Mouse (Mus musculus) CH12.LX (cell line): ENCODE measurements at regions not wholly inside any gene's neighbourhood (a gene's known extent, or its start where the extent isn't known, plus 50 kb on each side); places are given as distances from the start of the nearest gene placed in this dataset.
A peak's percentile ranks its signal among the peaks of the same experiment; 100 is the strongest.

Experiments
- DNase-seq: peaks from one replicate; pipeline ENCODE4 v3.0.0-alpha.2; 2013; ENCODE audit errors: extremely low read depth
- H3K27ac ChIP-seq: 2 replicates; pipeline ENCODE4 v1.5.1; 2012; ENCODE audit warnings: low read depth, mild to moderate bottlenecking, control low read depth, moderate library complexity; ENCODE audit not compliant: insufficient read depth
- H3K27me3 ChIP-seq: replicated peaks from 2 replicates; pipeline ENCODE3; 2012; ENCODE audit warnings: inconsistent platforms
- H3K36me3 ChIP-seq, 2 experiments: replicated peaks in 1 of 2; 2 replicates each; pipeline versions ENCODE3 to v1.6.1; 2012; ENCODE audit warnings: inconsistent platforms in 1 of 2, low read length in 1 of 2, mild to moderate bottlenecking in 1 of 2, mixed read lengths in 1 of 2, moderate library complexity in 1 of 2; ENCODE audit not compliant: control insufficient read depth in 1 of 2, insufficient read depth in 1 of 2
- H3K4me1 ChIP-seq, 2 experiments: 2 replicates each; pipeline ENCODE4 v1.6.1; 2012; ENCODE audit warnings: inconsistent platforms in 1 of 2, moderate library complexity in 1 of 2; ENCODE audit not compliant: insufficient read depth in 2 of 2, control insufficient read depth in 1 of 2
- H3K4me2 ChIP-seq: 2 replicates; pipeline ENCODE4 v1.6.1; 2012; ENCODE audit warnings: low read depth, mild to moderate bottlenecking, control low read depth; ENCODE audit not compliant: poor library complexity, insufficient read depth, severe bottlenecking
- H3K4me3 ChIP-seq, 3 experiments: fragments of 150-350 bp in 1 of 3; sonication (generic) in 1 of 3; replicated peaks in 1 of 3; 2 replicates each; pipeline versions ENCODE3 to v1.5.1; 2011 to 2012; ENCODE audit warnings: low read depth in 2 of 3, low read length in 2 of 3, mild to moderate bottlenecking in 2 of 3, moderate library complexity in 2 of 3, control low read depth in 1 of 3, improper control_type of control experiment in 1 of 3, inconsistent platforms in 1 of 3, mixed read lengths in 1 of 3; ENCODE audit not compliant: poor library complexity in 1 of 3
- H3K79me2 ChIP-seq: replicated peaks from 2 replicates; pipeline ENCODE4 v1.6.1; 2012; ENCODE audit warnings: mild to moderate bottlenecking, moderate library complexity; ENCODE audit not compliant: control insufficient read depth, poor library complexity, insufficient read depth, severe bottlenecking; ENCODE audit errors: extremely low read depth
- H3K9ac ChIP-seq: 2 replicates; pipeline ENCODE4 v1.6.1; 2012; ENCODE audit warnings: low read depth, mild to moderate bottlenecking, control low read depth, moderate library complexity; ENCODE audit not compliant: insufficient read depth
- H3K9me3 ChIP-seq: replicated peaks from 2 replicates; pipeline ENCODE3; 2012; ENCODE audit warnings: low read length, inconsistent platforms, mixed read lengths
- BHLHE40 ChIP-seq: IDR thresholded peaks from 2 replicates; pipeline ENCODE4 v1.6.1; 2011; ENCODE audit warnings: mild to moderate bottlenecking, low read depth, low read length, improper control_type of control experiment
- CHD1 ChIP-seq: IDR thresholded peaks from 2 replicates; pipeline ENCODE4 v1.6.1; 2012; ENCODE audit warnings: low read depth, low read length, improper control_type of control experiment, inconsistent platforms
- CTCF ChIP-seq, 2 experiments: IDR thresholded peaks in 1 of 2; conservative IDR thresholded peaks in 1 of 2; 2 replicates each; pipeline ENCODE4 v1.5.1; 2011 to 2012; ENCODE audit warnings: low read depth in 2 of 2, low read length in 2 of 2, improper control_type of control experiment in 1 of 2, inconsistent platforms in 1 of 2, mild to moderate bottlenecking in 1 of 2, moderate library complexity in 1 of 2
- E2F4 ChIP-seq: IDR thresholded peaks from 2 replicates; pipeline ENCODE4 v1.6.1; 2011; ENCODE audit warnings: low read depth, low read length, improper control_type of control experiment; ENCODE audit not compliant: insufficient replicate concordance
- ELF1 ChIP-seq: IDR thresholded peaks from 2 replicates; pipeline ENCODE4 v1.6.1; 2014; ENCODE audit warnings: low read depth, mild to moderate bottlenecking, inconsistent platforms, low read length, improper control_type of control experiment
- EP300 ChIP-seq: IDR thresholded peaks from 2 replicates; pipeline ENCODE4 v1.6.1; 2011; ENCODE audit warnings: low read length, improper control_type of control experiment
- ETS1 ChIP-seq: conservative IDR thresholded peaks from 2 replicates; pipeline ENCODE4 v1.6.1; 2012; ENCODE audit warnings: low read depth, mild to moderate bottlenecking, inconsistent platforms, low read length, improper control_type of control experiment, moderate library complexity
- HCFC1 ChIP-seq: IDR thresholded peaks from 2 replicates; pipeline ENCODE4 v1.6.1; 2012; ENCODE audit warnings: low read depth, mild to moderate bottlenecking, inconsistent platforms, low read length, improper control_type of control experiment
- IRF4 ChIP-seq: IDR thresholded peaks from 2 replicates; pipeline ENCODE4 v1.6.1; 2014; ENCODE audit warnings: low read depth, mild to moderate bottlenecking, inconsistent platforms, low read length, improper control_type of control experiment
- JUN ChIP-seq: IDR thresholded peaks from 2 replicates; pipeline ENCODE4 v1.6.1; 2011; ENCODE audit warnings: low read depth, mild to moderate bottlenecking, low read length, improper control_type of control experiment, moderate library complexity; ENCODE audit not compliant: insufficient read depth
- JUND ChIP-seq: conservative IDR thresholded peaks from 2 replicates; pipeline ENCODE4 v1.6.1; 2011; ENCODE audit warnings: low read depth, low read length, improper control_type of control experiment
- KAT2A ChIP-seq: IDR thresholded peaks from 2 replicates; pipeline ENCODE4 v1.6.1; 2012; ENCODE audit warnings: low read length, improper control_type of control experiment, inconsistent platforms; ENCODE audit not compliant: insufficient replicate concordance
- MAFK ChIP-seq: IDR thresholded peaks from 2 replicates; pipeline ENCODE4 v1.6.1; 2011; ENCODE audit warnings: low read length, improper control_type of control experiment; ENCODE audit not compliant: insufficient replicate concordance
- MAX ChIP-seq: IDR thresholded peaks from 2 replicates; pipeline ENCODE4 v1.6.1; 2011; ENCODE audit warnings: low read length, improper control_type of control experiment
- MAZ ChIP-seq: IDR thresholded peaks from 2 replicates; pipeline ENCODE4 v1.6.1; 2012; ENCODE audit warnings: low read depth, mild to moderate bottlenecking, inconsistent platforms, low read length, improper control_type of control experiment, moderate library complexity
- MEF2A ChIP-seq: IDR thresholded peaks from 2 replicates; pipeline ENCODE4 v1.6.1; 2014; ENCODE audit warnings: low read depth, mild to moderate bottlenecking, inconsistent platforms, low read length, improper control_type of control experiment, borderline replicate concordance
- MXI1 ChIP-seq: IDR thresholded peaks from 2 replicates; pipeline ENCODE4 v1.6.1; 2011; ENCODE audit warnings: mild to moderate bottlenecking, low read depth, low read length, improper control_type of control experiment
- MYC ChIP-seq: IDR thresholded peaks from 2 replicates; pipeline ENCODE4 v1.6.1; 2011; ENCODE audit warnings: low read depth, mild to moderate bottlenecking, improper control_type of control experiment, low read length
- NELFE ChIP-seq: IDR thresholded peaks from 2 replicates; pipeline ENCODE4 v1.6.1; 2011; ENCODE audit warnings: low read depth, low read length, improper control_type of control experiment
- NRF1 ChIP-seq: IDR thresholded peaks from 2 replicates; pipeline ENCODE4 v1.6.1; 2014; ENCODE audit warnings: low read depth, mild to moderate bottlenecking, inconsistent platforms, low read length, improper control_type of control experiment, moderate library complexity
- PAX5 ChIP-seq: IDR thresholded peaks from 2 replicates; pipeline ENCODE4 v1.6.1; 2012; ENCODE audit warnings: low read length, inconsistent platforms, mixed read lengths
- POLR2A ChIP-seq: IDR thresholded peaks from 2 replicates; pipeline ENCODE4 v1.6.1; 2011; ENCODE audit warnings: low read depth, mild to moderate bottlenecking, improper control_type of control experiment, low read length
- POLR2AphosphoS2 ChIP-seq: IDR thresholded peaks from 2 replicates; pipeline ENCODE4 v1.6.1; 2011; ENCODE audit warnings: low read depth, low read length, improper control_type of control experiment
- RAD21 ChIP-seq: IDR thresholded peaks from 2 replicates; pipeline ENCODE4 v1.6.1; 2011; ENCODE audit warnings: low read depth, mild to moderate bottlenecking, low read length, improper control_type of control experiment, moderate library complexity
- RCOR1 ChIP-seq: conservative IDR thresholded peaks from 2 replicates; pipeline ENCODE4 v1.6.1; 2012; ENCODE audit warnings: low read depth, mild to moderate bottlenecking, inconsistent platforms, low read length, improper control_type of control experiment
- SIN3A ChIP-seq: IDR thresholded peaks from 2 replicates; pipeline ENCODE4 v1.6.1; 2012; ENCODE audit warnings: low read length, improper control_type of control experiment, inconsistent platforms
- SMC3 ChIP-seq: IDR thresholded peaks from 2 replicates; pipeline ENCODE4 v1.6.1; 2011; ENCODE audit warnings: low read depth, low read length, improper control_type of control experiment
- TCF12 ChIP-seq: IDR thresholded peaks from 2 replicates; pipeline ENCODE4 v1.6.1; 2014; ENCODE audit warnings: low read depth, mild to moderate bottlenecking, inconsistent platforms, low read length, improper control_type of control experiment
- USF1 ChIP-seq: IDR thresholded peaks from 2 replicates; pipeline ENCODE4 v1.6.1; 2014; ENCODE audit warnings: low read depth, mild to moderate bottlenecking, inconsistent platforms, low read length, improper control_type of control experiment
- USF2 ChIP-seq: conservative IDR thresholded peaks from 2 replicates; pipeline ENCODE4 v1.6.1; 2011; ENCODE audit warnings: low read depth, low read length, improper control_type of control experiment
- ZKSCAN1 ChIP-seq: IDR thresholded peaks from 2 replicates; pipeline ENCODE4 v1.6.1; 2012; ENCODE audit warnings: low read depth, inconsistent platforms, low read length, improper control_type of control experiment, borderline replicate concordance
- ZMIZ1 ChIP-seq: IDR thresholded peaks from 2 replicates; pipeline ENCODE4 v1.6.1; 2012; ENCODE audit warnings: low read depth, mild to moderate bottlenecking, inconsistent platforms, low read length, improper control_type of control experiment
- ZNF384 ChIP-seq: IDR thresholded peaks from 2 replicates; pipeline ENCODE4 v1.6.1; 2012; ENCODE audit warnings: low read depth, low read length, improper control_type of control experiment, inconsistent platforms
- dilution Hi-C: fragments of 300-500 bp; cut with MboI; formaldehyde crosslinking; loops from 2 replicates; pipeline ENCODE4 v1.14.3; 2020; ENCODE audit warnings: low sequenced_read_pairs; ENCODE audit not compliant: extremely low pct_unique_long_range_greater_than_20kb, extremely low pct_ligation_motif_present
- in situ Hi-C: fragments of 300-500 bp; cut with MboI; formaldehyde crosslinking; loops from 3 replicates; pipeline ENCODE4 v1.14.3; 2019; ENCODE audit warnings: low sequenced_read_pairs, low pct_ligation_motif_present, low pct_unique_long_range_greater_than_20kb, mixed read lengths

- Histone ChIP-seq H3K36me3 (no peaks in the 10 kb centered on the region), H3K27me3 (no peaks in the 10 kb centered on the region), H3K9me3 (no peaks in the 10 kb centered on the region), H3K27ac (no peak overlapping the region), H3K4me2 (no peak overlapping the region), H3K79me2 (no peaks in the 10 kb centered on the region), H3K9ac (no peak overlapping the region), H3K4me3 (no peak overlapping the region), H3K4me1 (peaks cover 4 to 27% of the 10 kb centered on the region in 2 experiments; a peak in 3 of 4 replicates)
- dilution Hi-C loops: no loop called here
- no peak for TF ChIP-seq USF1
- DNase-seq: no peak
- in situ Hi-C loops: loop anchor here (5.0 to 25.0 kb wide), 2 partner anchors 192 to 322 kb away; no protein-coding TSS in a partner anchor
Observed at GRCm38 (mm10) chr6:67159224-67159623, 78.8 kb upstream of the Serbp1 start.

GRCm38 (mm10) chr6:67158765-67159164, 79.2 kb upstream of the Serbp1 start:
- Histone ChIP-seq H3K9ac (no peak overlapping the region), H3K4me3 (no peak overlapping the region), H3K9me3 (no peaks in the 10 kb centered on the region)
- TF ChIP-seq JUN (no peak), ZKSCAN1 (no peak), POLR2AphosphoS2 (no peak), HCFC1 (no peak; the same call in 1 of the 2 replicates), RCOR1 (no peak), BHLHE40 (no peak), CHD1 (no peak), MYC (0 out of 2 replicates have a peak, but pooled peaks have one; percentile 16), ZMIZ1 (no peak), IRF4 (no peak), ELF1 (peak; percentile 68), E2F4 (no peak), CTCF (conservative IDR thresholded peaks at IDR 0.05 in 1 of 2, IDR thresholded peaks at IDR 0.05 in 1 of 2; ENCODE audit: low read depth in 2 of 2, low read length in 2 of 2) (peak; percentile 57 to 93), POLR2A (no peak), NELFE (0 out of 2 replicates have a peak, but pooled peaks have one; percentile 28), KAT2A (no peak), ETS1 (no peak), USF1 (no peak), NRF1 (no peak), MEF2A (no peak), MAFK (no peak), USF2 (no peak), SMC3 (peak; percentile 88), MAZ (peak; percentile 62; the same call in 1 of the 2 replicates), ZNF384 (no peak), MXI1 (no peak), EP300 (no peak), SIN3A (no peak; the same call in 1 of the 2 replicates), PAX5 (no peak), MAX (no peak; the same call in 1 of the 2 replicates), TCF12 (0 out of 2 replicates have a peak, but pooled peaks have one; percentile 24), JUND (no peak), RAD21 (peak; percentile 94)

More at GRCm38 (mm10) chr6:67158765-67159164, 79.2 kb upstream of the Serbp1 start:
- Histone ChIP-seq H3K4me1 (peaks cover 4 to 27% of the 10 kb centered on the region in 2 experiments; a peak in 3 of 4 replicates), H3K27me3 (no peaks in the 10 kb centered on the region), H3K4me2 (no peak overlapping the region), H3K79me2 (no peaks in the 10 kb centered on the region), H3K36me3 (no peaks in the 10 kb centered on the region), H3K27ac (no peak overlapping the region)
- DNase-seq: peak; percentile 97
- dilution Hi-C loops: no loop called here
- in situ Hi-C loops: loop anchor here (5.0 to 25.0 kb wide), 2 partner anchors 191 to 321 kb away; no protein-coding TSS in a partner anchor
